Mouse (Mus musculus) liver, postnatal 0 days (tissue): Measurements from ENCODE around the gene Zfp36l2.

Source experiments
- CTCF ChIP-seq: sonication (generic); IDR thresholded peaks from 2 replicates; pipeline ENCODE4 v1.5.1; 2016; ENCODE audit warnings: antibody characterized with exemption, low read depth
- EP300 ChIP-seq: IDR thresholded peaks from 2 replicates; pipeline ENCODE4 v1.6.1; 2016; ENCODE audit warnings: antibody characterized with exemption, low read depth, mild to moderate bottlenecking

DNA sequence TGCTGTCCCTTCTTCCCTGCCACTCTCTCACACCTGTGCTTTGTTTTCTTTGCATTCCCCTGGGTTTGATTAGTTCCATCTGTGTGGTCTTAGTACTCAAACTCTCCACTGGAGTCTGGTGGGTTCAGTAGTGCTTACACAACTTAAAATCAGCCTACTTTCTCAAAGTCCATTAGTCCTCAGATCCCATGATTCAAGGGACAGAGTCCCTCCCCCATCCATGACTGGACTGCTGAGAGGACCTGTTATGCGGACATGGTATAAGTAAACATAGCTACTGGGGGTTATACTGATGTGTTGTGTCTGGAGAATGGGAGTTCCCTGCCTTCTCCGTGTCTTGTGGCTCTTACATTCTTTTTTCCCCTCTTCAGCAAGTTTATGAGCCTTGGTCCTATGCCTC is 40.5 kb upstream of the Zfp36l2 start:
- TF ChIP-seq CTCF, result no peak
- TF ChIP-seq EP300, result no peak
